Mouse (Mus musculus) left cerebral cortex, postnatal 4 days (tissue): ENCODE data around the gene Zbtb20. TPM values are rescaled to one million over a fixed set of nuclear protein-coding genes. Genes with fewer than 3 reads are reported as not detected.

Experiments
- DNase-seq: peaks from one replicate; pipeline ENCODE4 v3.0.0-alpha.2; 2022
- intact Hi-C: fragments of 180-260 bp; cut with DNase I; formaldehyde crosslinking; loops from one replicate; pipeline ENCODE4 v1.15.1; 2025
- total RNA-seq, 2 experiments: library from RNA; stranded (reverse); gene quantifications; 2 replicates each; pipeline ENCODE4 v1.2.3; 2021

Gene Zbtb20
- total RNA-seq, 2 experiments from 2014 or later, result 93.5 to 99.9 TPM

GRCm38 (mm10) chr16:43575507-43575906 is 699.8 kb downstream of the Zbtb20 start:
- no peak for DNase-seq
- intact Hi-C loops, result loop anchor here (10.0 kb wide), 2 partner anchors 61 to 741 kb away; no protein-coding TSS in a partner anchor

DNA sequence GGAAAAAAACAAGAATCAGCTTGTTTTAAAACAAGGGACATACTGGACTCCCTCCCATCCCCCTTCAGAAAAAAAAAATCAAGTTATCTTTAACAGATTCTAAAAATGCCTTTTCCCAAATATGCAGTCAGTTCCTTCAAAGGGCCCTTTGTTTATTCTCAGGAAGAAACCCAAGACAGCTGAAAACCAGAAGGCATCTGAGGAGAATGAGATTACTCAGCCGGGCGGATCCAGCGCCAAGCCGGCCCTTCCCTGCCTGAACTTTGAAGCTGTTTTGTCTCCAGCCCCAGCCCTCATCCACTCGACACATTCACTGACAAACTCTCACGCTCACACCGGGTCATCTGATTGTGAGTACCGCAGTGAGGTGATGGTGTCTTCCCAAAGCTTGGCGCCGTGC is 701.7 kb downstream of the Zbtb20 start:
- DNase-seq, result peak; percentile 51
- intact Hi-C loops, result loop anchor here (10.0 kb wide), 2 partner anchors 63 to 743 kb away; no protein-coding TSS in a partner anchor

- no peak for DNase-seq
- intact Hi-C loops, result loop anchor here (10.0 kb wide), 2 partner anchors 64 to 744 kb away; no protein-coding TSS in a partner anchor
Observed at GRCm38 (mm10) chr16:43578351-43578750, 702.7 kb downstream of the Zbtb20 start.

DNA sequence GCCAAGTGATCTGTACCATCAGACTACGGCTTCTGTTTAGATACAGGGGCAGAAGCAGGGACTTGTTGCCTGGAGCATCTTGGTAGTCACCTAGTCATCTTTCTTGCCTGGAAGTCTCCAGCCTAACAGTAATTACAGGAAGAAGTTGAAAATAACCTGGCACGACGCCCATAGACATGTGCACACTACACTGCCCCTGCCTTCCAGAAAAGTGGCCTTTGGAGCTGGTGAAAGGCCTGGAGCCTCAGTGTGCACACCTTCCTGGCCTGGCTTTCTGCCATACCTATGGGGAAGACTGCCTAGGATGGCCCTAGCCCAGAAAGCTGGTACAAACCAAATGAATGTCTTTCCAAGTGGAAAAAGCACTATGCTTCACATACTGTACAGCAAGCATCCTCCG is 703.4 kb downstream of the Zbtb20 start:
- peak; percentile 54 for DNase-seq
- intact Hi-C loops, result loop anchor here (10.0 kb wide), 2 partner anchors 64 to 744 kb away; no protein-coding TSS in a partner anchor

- no peak for DNase-seq
- intact Hi-C loops, result no loop called here
Observed at GRCm38 (mm10) chr16:43580321-43580822, 704.7 kb downstream of the Zbtb20 start.

GRCm38 (mm10) chr16:43581551-43581950 is 705.9 kb downstream of the Zbtb20 start:
- DNase-seq, result no peak
- intact Hi-C loops, result no loop called here

GRCm38 (mm10) chr16:43586859-43587429 is 711.3 kb downstream of the Zbtb20 start:
- intact Hi-C loops, result no loop called here
- no peak for DNase-seq

GRCm38 (mm10) chr16:43590704-43591493 is 715.2 kb downstream of the Zbtb20 start:
- intact Hi-C loops, result no loop called here
- DNase-seq, result no peak

- intact Hi-C loops, result no loop called here
- no peak for DNase-seq
Observed at GRCm38 (mm10) chr16:43592062-43592461, 716.4 kb downstream of the Zbtb20 start.

DNA sequence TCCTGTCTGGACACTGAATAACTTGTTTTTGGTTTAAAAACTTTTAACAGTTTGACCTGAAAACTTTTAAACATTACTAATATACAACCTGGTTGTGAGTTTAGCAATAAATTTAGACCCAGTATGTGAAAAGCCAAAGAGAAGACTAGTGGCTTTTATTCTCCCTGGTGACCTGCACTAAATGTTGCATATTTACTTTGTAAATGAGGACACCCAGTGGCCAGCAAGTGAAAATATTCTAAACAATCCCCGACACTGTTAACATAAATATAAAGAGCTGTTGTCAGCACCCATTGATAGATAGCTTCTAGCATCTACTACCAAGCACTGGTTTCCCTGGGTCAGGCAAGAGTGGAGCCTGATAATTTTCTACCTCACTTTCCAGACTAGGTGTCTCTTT is 717.1 kb downstream of the Zbtb20 start:
- DNase-seq, result no peak
- intact Hi-C loops, result no loop called here

DNA sequence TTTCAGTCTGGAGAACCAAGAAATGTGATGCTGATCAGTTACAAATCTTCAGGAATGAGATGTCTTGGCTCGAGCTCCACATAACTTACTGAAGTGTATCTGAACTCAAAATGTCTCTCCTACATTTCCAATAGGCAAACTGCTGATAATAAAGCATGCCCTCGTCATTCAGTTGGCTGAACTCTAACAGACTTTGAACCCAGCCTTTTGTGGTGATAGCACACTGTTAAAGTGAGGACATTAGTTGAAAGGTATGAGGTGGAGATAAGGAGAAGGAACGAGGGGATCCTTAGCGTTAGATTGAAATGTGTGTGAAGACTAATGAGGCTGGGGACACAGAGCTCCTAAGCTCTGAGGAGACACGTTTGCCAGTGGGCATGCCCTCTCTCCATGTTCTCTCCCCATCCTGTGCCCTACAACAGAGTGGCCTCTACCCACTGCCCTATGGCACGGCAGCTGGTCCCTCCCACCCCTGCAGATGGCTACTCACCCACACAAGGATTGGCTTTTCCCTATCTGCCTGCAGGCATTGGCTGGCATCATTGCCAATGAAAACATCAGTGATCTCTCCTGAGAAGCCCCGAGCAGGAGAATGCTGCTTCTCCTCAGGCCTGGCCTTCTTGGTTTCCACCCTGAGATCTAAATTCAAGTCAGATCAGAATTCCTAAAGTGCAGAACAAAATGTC is 721.8 kb downstream of the Zbtb20 start:
- no peak for DNase-seq
- intact Hi-C loops, result no loop called here

DNA sequence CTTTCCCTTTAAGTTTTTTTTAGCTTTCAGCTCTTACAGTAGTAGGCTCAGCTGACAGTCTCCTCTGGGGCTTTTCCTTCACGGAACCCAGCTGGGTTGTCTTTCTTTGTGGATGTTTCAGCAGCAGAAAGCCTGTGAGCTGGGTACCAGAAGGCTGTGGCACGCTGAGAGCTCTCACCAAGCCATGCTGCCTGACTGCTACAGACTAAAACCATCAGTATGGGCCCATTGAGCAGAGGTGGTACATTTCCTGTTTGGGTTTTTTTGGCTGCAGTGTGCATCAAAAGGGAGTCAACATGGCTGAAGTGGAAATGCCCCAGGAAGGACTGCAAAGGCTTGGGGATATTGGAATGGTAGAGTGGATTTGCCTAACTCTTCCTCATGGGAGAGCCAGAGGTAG is 724.0 kb downstream of the Zbtb20 start:
- DNase-seq, result no peak
- intact Hi-C loops, result no loop called here

DNA sequence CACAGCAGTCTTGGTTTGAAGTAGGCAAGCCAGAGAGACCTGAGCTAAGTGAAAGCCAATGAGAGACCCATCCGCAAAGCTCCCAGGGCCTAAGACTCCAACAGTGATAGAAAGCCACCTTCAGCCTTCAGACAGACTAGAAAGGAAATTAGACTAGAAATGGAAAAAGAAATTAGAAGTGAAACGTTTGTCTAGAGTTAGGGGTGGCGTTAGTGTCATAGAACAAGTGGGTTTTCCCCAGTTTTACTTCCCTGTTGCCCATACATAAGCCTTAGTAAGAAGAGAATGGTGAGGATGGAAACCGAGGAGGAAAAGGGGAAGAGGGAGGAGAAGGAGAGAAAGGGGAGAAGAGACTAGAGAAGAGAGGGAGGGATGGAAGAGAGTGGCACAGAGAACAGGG is 726.9 kb downstream of the Zbtb20 start:
- no peak for DNase-seq
- intact Hi-C loops, result no loop called here

GRCm38 (mm10) chr16:43603591-43604141 is 728.0 kb downstream of the Zbtb20 start:
- intact Hi-C loops, result no loop called here
- DNase-seq, result no peak

DNA sequence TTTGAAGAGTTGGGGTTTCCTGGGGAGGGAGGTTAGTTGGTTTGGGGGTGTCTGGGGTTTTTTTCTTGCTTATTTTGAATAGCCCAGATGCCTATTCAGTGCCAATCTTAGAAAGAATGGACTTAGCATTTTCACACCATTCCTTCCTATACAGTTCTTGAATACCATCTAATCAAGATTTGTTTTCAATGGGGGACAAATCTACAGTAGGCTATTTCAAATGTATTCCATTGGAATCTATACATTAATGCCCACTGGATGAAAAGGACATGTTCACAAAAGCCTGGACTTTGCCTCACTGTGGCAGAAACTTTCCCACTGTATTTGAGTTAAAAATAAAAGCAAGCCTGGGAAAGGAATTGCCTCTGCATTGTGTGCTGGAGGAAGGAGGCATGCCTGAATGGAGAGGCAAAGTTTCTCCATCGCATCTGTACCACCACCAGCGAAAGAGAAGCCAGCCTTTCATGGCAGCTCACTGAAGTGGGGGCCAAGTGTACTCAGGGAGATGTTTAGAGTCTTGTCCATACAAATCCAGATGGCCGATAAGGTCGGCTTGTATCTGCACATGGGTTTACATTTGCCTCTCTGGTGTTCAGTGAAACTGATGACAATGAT is 728.8 kb downstream of the Zbtb20 start:
- intact Hi-C loops, result no loop called here
- DNase-seq, result no peak

- intact Hi-C loops, result no loop called here
- DNase-seq, result no peak
Observed at GRCm38 (mm10) chr16:43607086-43607485, 731.4 kb downstream of the Zbtb20 start.

- no peak for DNase-seq
- intact Hi-C loops, result no loop called here
Observed at GRCm38 (mm10) chr16:43608066-43608465, 732.4 kb downstream of the Zbtb20 start.

DNA sequence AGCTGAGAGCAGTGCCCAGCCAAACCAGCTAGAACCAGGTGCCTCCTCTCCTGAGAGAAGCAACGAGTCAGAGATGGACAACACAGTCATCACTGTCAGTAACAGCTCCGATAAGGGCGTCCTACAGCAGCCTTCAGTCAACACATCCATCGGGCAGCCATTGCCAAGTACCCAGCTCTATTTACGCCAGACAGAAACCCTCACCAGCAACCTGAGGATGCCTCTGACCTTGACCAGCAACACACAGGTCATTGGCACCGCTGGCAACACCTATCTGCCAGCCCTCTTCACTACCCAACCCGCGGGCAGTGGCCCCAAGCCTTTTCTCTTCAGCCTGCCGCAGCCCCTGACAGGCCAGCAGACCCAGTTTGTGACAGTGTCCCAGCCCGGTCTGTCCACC is 734.7 kb downstream of the Zbtb20 start:
- DNase-seq, result no peak
- intact Hi-C loops, result no loop called here

DNA sequence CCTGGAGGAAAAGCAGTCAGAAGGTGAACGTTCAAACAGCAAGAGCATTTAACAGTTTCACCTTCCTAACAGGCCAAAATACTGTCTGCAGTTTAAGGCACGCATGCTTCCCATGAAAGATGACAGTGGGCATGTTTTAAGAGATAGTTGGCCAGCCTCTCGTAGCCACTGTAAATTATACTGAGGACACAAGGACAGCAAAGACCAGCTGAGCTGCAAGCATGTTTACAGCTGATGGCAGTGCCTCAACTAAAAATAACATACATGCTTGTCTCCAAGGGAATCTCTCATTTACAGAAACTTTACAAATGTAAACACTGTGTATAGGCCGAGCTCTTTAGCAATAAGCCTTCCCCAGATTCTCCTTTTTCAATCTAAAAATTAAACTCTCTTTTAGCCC is 740.7 kb downstream of the Zbtb20 start:
- no peak for DNase-seq
- intact Hi-C loops, result no loop called here

DNA sequence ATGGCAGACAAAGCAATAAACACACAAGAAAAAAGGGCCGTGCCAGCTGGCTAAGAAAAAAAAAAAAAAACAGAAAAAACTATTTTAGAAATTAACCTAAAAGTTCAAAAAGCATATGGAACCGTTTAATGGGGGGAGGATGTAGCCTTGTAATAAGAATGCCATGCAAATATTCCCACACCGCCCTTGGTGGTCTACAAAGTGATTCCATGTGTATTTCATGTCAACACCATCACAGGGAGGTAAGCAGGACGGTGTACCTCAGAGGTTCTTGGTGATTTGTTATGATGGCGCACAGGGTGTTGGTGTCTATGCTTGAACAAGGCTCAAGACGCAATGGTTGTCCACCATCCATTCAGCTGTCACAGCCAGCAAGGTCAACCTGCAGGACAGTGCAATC is 741.7 kb downstream of the Zbtb20 start:
- intact Hi-C loops, result no loop called here
- DNase-seq, result no peak

DNA sequence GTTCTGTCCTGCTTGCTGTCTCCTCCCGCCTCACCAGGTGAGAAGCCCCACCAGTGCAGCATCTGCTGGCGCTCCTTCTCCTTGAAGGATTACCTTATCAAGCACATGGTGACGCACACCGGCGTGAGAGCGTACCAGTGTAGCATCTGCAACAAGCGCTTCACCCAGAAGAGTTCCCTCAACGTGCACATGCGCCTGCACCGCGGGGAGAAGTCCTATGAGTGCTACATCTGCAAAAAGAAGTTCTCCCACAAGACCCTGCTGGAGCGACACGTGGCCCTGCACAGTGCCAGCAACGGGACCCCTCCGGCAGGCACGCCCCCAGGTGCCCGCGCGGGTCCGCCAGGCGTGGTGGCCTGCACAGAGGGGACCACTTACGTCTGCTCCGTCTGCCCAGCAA is 742.6 kb downstream of the Zbtb20 start:
- no peak for DNase-seq
- intact Hi-C loops, result no loop called here
